Mouse (Mus musculus): ENCODE results near the gene Pgm5. TPM values are rescaled to one million over a fixed set of nuclear protein-coding genes. Genes with fewer than 3 reads are reported as not detected.

Pgm5 gene
- polyA plus RNA-seq, 1 experiment from 2014 or later = 7.8 TPM

DNA sequence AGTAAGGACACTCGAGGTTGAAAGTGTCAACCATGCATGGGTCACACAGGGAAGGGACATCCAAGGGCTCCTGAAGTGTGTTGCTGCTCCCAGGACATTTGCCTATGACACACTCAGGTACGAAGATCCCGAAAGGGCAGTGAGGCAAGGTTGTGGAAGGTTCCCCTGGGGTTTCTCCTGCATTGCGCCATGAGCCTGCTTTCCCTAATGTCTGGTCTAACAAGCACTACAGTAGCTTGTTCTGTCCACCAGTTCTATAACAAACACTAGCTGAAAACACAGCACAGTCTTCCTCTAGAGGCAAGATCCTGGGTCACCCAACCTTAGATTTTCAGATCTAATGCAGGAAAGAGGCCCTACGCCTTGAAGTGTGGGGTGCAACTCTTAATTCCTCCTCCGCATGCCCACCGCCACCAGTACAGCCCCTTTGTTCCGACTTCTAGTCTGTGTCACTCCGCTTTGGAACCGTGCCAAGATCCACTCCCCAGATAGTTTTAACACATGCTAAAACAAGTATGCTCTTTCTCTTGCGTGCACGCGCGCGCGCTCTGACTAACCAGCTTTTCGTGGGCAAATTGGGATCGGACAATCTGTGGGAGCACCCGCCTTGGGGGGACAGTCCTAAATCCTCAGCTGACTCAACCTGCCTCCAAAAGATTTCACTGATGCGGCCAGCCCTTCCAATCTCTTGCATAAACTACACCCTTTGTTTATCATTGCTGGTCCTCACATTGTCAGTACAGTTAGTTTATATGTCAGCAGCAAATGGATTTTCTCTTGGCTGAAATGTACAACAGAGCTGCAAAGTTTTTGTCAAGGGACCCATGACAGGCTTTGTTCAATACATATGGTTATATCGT lies 10.0 kb downstream of the Pgm5 start:
- no peak for ATAC-seq (ENCODE audit: insufficient number of reproducible peaks, insufficient read depth, low FRiP score, low read depth)
- 63% methylated on average over 21 of the region's 21 CpGs for WGBS
- H3K4me3 ChIP-seq (ENCODE audit: control insufficient read depth in 1 of 2, insufficient read depth in 1 of 2, low read depth in 1 of 2, low read length in 2 of 2) = no peak overlapping the region
- peak overlapping the region; percentile 14; the same call in 1 of the 2 replicates for H3K4me2 ChIP-seq (ENCODE audit: low read length)
- H3K27ac ChIP-seq (replicated peaks in 1 of 2; ENCODE audit: control insufficient read depth in 1 of 2, insufficient read depth in 1 of 2, low read depth in 2 of 2, low read length in 2 of 2) = peak overlapping the region; percentile 34 to 35
- H3K27me3 ChIP-seq (ENCODE audit: control insufficient read depth, insufficient read depth, low read length) = no peaks in the 10 kb centered on the region
- H3K4me1 ChIP-seq (ENCODE audit: control insufficient read depth in 2 of 2, insufficient read depth in 2 of 2, low read length in 2 of 2) = peaks cover 22 to 47% of the 10 kb centered on the region in 2 experiments
- H3K36me3 ChIP-seq (ENCODE audit: control insufficient read depth, insufficient read depth, low read length) = peaks cover 5% of the 10 kb centered on the region; the same call in 1 of the 2 replicates
- H3K9me3 ChIP-seq (ENCODE audit: control insufficient read depth, low read length) = no peaks in the 10 kb centered on the region
- H3K9ac ChIP-seq (ENCODE audit: low read length) = no peak overlapping the region

DNA sequence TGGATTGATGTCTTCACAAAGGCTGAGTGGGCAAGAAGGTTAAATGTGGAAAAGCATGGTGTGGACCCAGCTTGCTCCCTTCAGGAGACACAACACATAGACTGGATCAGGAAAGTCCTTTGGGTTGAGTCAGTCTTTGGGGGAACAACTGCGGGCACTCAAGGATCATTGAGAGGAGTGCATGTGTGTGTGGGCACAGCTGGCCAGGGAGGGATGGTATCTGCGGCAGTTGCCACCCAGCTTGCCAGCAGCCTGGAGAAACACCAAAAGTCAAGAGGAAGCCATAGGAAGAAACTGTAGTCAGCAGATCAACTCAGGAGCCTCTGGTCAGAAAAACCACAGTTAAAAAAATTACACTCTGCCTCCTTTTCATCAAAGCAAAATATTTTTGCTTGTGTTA lies 12.8 kb downstream of the Pgm5 start:
- Histone ChIP-seq H3K4me2 (ENCODE audit: low read length) (no peak overlapping the region), H3K27me3 (ENCODE audit: control insufficient read depth, insufficient read depth, low read length) (no peaks in the 10 kb centered on the region), H3K36me3 (ENCODE audit: control insufficient read depth, insufficient read depth, low read length) (peaks cover 5% of the 10 kb centered on the region; the same call in 1 of the 2 replicates), H3K27ac (replicated peaks in 1 of 2; ENCODE audit: control insufficient read depth in 1 of 2, insufficient read depth in 1 of 2, low read depth in 2 of 2, low read length in 2 of 2) (no peak overlapping the region), H3K9me3 (ENCODE audit: control insufficient read depth, low read length) (no peaks in the 10 kb centered on the region), H3K9ac (ENCODE audit: low read length) (no peak overlapping the region), H3K4me3 (ENCODE audit: control insufficient read depth in 1 of 2, insufficient read depth in 1 of 2, low read depth in 1 of 2, low read length in 2 of 2) (no peak overlapping the region), H3K4me1 (ENCODE audit: control insufficient read depth in 2 of 2, insufficient read depth in 2 of 2, low read length in 2 of 2) (peaks cover 26 to 52% of the 10 kb centered on the region in 2 experiments)
- no peak for ATAC-seq (ENCODE audit: insufficient number of reproducible peaks, insufficient read depth, low FRiP score, low read depth)
- 80% methylated on average over 2 of the region's 2 CpGs for WGBS

DNA sequence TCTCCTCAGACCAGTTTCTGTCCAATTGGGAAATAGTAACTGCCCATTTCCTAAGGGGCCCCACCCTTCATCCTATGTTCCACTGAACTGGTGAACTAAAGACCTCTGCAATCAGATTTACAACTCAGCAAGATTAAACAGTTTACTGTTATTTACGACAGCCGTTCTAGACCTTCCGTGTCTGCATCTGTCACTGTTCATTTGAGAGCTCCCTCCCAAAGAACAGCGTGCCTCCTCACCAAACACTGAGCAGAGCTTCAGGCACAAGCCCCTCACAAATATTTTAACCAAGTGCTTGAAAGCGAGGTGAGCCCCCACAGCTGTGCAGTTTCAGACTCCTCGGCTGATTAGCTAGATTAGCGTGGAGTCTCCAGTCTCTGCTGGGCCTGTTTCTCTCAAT lies 13.3 kb downstream of the Pgm5 start:
- H3K4me2 ChIP-seq (ENCODE audit: low read length) = no peak overlapping the region
- H3K27me3 ChIP-seq (ENCODE audit: control insufficient read depth, insufficient read depth, low read length) = no peaks in the 10 kb centered on the region
- H3K4me1 ChIP-seq (ENCODE audit: control insufficient read depth in 2 of 2, insufficient read depth in 2 of 2, low read length in 2 of 2) = peaks cover 26 to 47% of the 10 kb centered on the region in 2 experiments
- no peak overlapping the region for H3K9ac ChIP-seq (ENCODE audit: low read length)
- 47% methylated on average over 7 of the region's 7 CpGs for WGBS
- ATAC-seq (ENCODE audit: insufficient number of reproducible peaks, insufficient read depth, low FRiP score, low read depth) = no peak
- H3K27ac ChIP-seq (replicated peaks in 1 of 2; ENCODE audit: control insufficient read depth in 1 of 2, insufficient read depth in 1 of 2, low read depth in 2 of 2, low read length in 2 of 2) = no peak overlapping the region
- peaks cover 5% of the 10 kb centered on the region; the same call in 1 of the 2 replicates for H3K36me3 ChIP-seq (ENCODE audit: control insufficient read depth, insufficient read depth, low read length)
- no peak overlapping the region for H3K4me3 ChIP-seq (ENCODE audit: control insufficient read depth in 1 of 2, insufficient read depth in 1 of 2, low read depth in 1 of 2, low read length in 2 of 2)
- no peaks in the 10 kb centered on the region for H3K9me3 ChIP-seq (ENCODE audit: control insufficient read depth, low read length)

DNA sequence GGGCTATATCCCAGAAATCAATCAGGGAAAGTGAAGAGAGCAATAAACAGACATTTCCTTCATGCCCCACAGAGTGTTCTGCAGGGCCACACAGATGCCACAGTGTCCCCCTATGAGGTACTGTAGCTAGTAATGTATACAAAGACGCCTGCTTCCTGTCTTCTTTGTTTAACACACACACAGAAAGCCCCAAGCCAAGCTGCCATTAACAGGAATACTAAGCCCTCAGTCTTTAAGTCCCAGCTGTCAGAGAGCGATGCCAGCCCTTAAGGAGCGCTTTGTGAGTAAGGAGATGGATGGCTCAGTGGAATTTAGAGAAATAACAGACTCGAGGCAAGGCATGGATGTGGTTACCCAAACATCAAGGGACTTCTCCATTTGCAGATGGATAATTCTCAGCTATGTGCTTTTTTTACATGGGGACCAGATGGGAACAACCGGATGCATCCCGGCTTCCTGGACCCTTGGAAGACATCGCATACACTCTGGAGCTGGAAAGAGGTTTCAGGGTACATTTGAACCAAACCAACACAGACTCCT lies 16.6 kb downstream of the Pgm5 start:
- no peaks in the 10 kb centered on the region for H3K27me3 ChIP-seq (ENCODE audit: control insufficient read depth, insufficient read depth, low read length)
- no peak overlapping the region for H3K27ac ChIP-seq (replicated peaks in 1 of 2; ENCODE audit: control insufficient read depth in 1 of 2, insufficient read depth in 1 of 2, low read depth in 2 of 2, low read length in 2 of 2)
- H3K9me3 ChIP-seq (ENCODE audit: control insufficient read depth, low read length) = no peaks in the 10 kb centered on the region
- H3K4me1 ChIP-seq (ENCODE audit: control insufficient read depth in 2 of 2, insufficient read depth in 2 of 2, low read length in 2 of 2) = peaks cover 16 to 24% of the 10 kb centered on the region in 2 experiments
- peaks cover 5% of the 10 kb centered on the region; the same call in 1 of the 2 replicates for H3K36me3 ChIP-seq (ENCODE audit: control insufficient read depth, insufficient read depth, low read length)
- no peak overlapping the region for H3K9ac ChIP-seq (ENCODE audit: low read length)
- H3K4me3 ChIP-seq (ENCODE audit: control insufficient read depth in 1 of 2, insufficient read depth in 1 of 2, low read depth in 1 of 2, low read length in 2 of 2) = no peak overlapping the region
- H3K4me2 ChIP-seq (ENCODE audit: low read length) = no peak overlapping the region
- ATAC-seq (ENCODE audit: insufficient number of reproducible peaks, insufficient read depth, low FRiP score, low read depth) = no peak
- whole genome bisulfite sequencing = 67% methylated on average over 7 of the region's 7 CpGs

DNA sequence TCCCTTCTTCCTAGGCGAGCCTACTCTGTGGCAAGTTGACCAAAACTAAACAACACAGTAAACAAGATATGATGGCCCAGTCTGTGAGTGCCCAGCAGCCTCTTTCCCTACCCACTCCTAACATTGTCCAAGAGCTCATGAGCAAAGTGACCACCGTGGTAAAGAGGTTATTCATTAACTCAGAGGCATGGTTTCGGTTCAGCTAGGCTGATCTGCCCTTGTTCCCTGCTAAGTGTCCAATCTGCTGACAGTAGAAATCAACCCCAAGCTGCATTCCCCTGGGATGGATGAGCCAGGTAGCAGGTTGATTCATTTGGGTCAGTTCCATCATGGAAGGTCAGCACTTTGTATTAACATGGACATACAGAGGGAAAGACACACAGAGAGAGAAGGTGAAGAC lies 19.6 kb downstream of the Pgm5 start:
- 87% methylated on average over 3 of the region's 3 CpGs for WGBS
- Histone ChIP-seq H3K4me1 (ENCODE audit: control insufficient read depth in 2 of 2, insufficient read depth in 2 of 2, low read length in 2 of 2) (peaks cover 7 to 15% of the 10 kb centered on the region in 2 experiments; a peak in 3 of 4 replicates), H3K4me3 (ENCODE audit: control insufficient read depth in 1 of 2, insufficient read depth in 1 of 2, low read depth in 1 of 2, low read length in 2 of 2) (no peak overlapping the region), H3K9me3 (ENCODE audit: control insufficient read depth, low read length) (no peaks in the 10 kb centered on the region), H3K27me3 (ENCODE audit: control insufficient read depth, insufficient read depth, low read length) (no peaks in the 10 kb centered on the region), H3K27ac (replicated peaks in 1 of 2; ENCODE audit: control insufficient read depth in 1 of 2, insufficient read depth in 1 of 2, low read depth in 2 of 2, low read length in 2 of 2) (no peak overlapping the region), H3K9ac (ENCODE audit: low read length) (no peak overlapping the region), H3K36me3 (ENCODE audit: control insufficient read depth, insufficient read depth, low read length) (peaks cover 4% of the 10 kb centered on the region; the same call in 1 of the 2 replicates), H3K4me2 (ENCODE audit: low read length) (no peak overlapping the region)
- no peak for ATAC-seq (ENCODE audit: insufficient number of reproducible peaks, insufficient read depth, low FRiP score, low read depth)

DNA sequence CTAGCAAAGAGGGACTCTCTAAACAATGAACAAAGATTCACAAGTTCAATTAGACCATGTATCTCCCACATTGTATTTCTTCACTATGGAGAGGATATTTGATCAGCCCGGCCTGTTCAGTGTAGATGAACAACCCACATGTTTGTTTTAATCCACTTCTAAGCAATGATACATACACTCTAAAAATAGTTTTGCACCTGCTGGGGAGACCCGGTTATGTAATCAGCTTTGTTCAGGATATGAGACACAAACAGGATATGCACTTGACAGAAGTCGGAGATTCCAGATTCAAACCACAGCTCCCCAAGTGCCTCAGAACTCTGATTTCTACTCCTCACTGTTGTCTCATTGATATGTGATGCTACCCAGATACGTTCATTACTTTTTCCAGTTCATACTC lies 37.1 kb downstream of the Pgm5 start:
- Histone ChIP-seq H3K9ac (ENCODE audit: low read length) (no peak overlapping the region), H3K27ac (replicated peaks in 1 of 2; ENCODE audit: control insufficient read depth in 1 of 2, insufficient read depth in 1 of 2, low read depth in 2 of 2, low read length in 2 of 2) (no peak overlapping the region), H3K4me3 (ENCODE audit: control insufficient read depth in 1 of 2, insufficient read depth in 1 of 2, low read depth in 1 of 2, low read length in 2 of 2) (no peak overlapping the region), H3K9me3 (ENCODE audit: control insufficient read depth, low read length) (no peaks in the 10 kb centered on the region), H3K4me1 (ENCODE audit: control insufficient read depth in 2 of 2, insufficient read depth in 2 of 2, low read length in 2 of 2) (peaks cover 0 to 5% of the 10 kb centered on the region in 2 experiments; a peak in 1 of 4 replicates), H3K4me2 (ENCODE audit: low read length) (no peak overlapping the region), H3K27me3 (ENCODE audit: control insufficient read depth, insufficient read depth, low read length) (no peaks in the 10 kb centered on the region), H3K36me3 (ENCODE audit: control insufficient read depth, insufficient read depth, low read length) (peaks cover 23% of the 10 kb centered on the region)
- no peak for ATAC-seq (ENCODE audit: insufficient number of reproducible peaks, insufficient read depth, low FRiP score, low read depth)
- WGBS = 50% methylated on average over 4 of the region's 4 CpGs

DNA sequence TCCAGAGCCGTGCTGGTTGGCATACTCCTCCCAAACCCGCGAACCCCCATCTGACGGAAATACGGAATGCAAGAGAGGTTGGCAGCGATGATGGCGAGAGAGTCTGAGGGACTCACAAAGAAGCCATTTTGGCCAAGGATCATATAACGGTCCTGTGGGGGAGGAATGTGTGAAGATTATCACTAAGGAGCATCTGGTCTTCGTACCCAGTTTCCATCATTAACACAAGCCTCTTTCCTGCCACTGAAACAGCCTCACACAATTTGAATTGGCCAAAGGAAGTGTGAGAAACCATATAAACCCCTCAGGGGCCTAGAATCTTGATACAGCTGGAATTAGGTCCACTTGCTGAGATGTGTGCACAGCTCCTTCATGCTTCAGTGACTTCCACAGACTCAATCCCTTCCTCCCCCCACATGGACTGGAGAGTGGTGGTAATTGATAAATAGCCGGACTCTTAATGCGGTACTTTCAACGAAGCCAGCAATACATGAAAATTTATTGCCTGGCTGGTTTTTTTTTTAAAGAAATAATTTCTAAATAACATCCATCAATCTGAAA lies 45.9 kb downstream of the Pgm5 start:
- Histone ChIP-seq H3K27me3 (ENCODE audit: control insufficient read depth, insufficient read depth, low read length) (no peaks in the 10 kb centered on the region), H3K9me3 (ENCODE audit: control insufficient read depth, low read length) (0 out of 2 replicates have a peak, but pooled peaks cover 5% of the 10 kb centered on the region), H3K36me3 (ENCODE audit: control insufficient read depth, insufficient read depth, low read length) (peaks cover 53% of the 10 kb centered on the region), H3K4me2 (ENCODE audit: low read length) (no peak overlapping the region), H3K4me3 (ENCODE audit: control insufficient read depth in 1 of 2, insufficient read depth in 1 of 2, low read depth in 1 of 2, low read length in 2 of 2) (no peak overlapping the region), H3K27ac (replicated peaks in 1 of 2; ENCODE audit: control insufficient read depth in 1 of 2, insufficient read depth in 1 of 2, low read depth in 2 of 2, low read length in 2 of 2) (no peak overlapping the region), H3K9ac (ENCODE audit: low read length) (no peak overlapping the region), H3K4me1 (ENCODE audit: control insufficient read depth in 2 of 2, insufficient read depth in 2 of 2, low read length in 2 of 2) (peaks cover 0 to 6% of the 10 kb centered on the region in 2 experiments; a peak in 2 of 4 replicates)
- ATAC-seq (ENCODE audit: insufficient number of reproducible peaks, insufficient read depth, low FRiP score, low read depth) = no peak
- 82% methylated on average over 12 of the region's 12 CpGs for WGBS

All from heart, embryonic 14.5 days (tissue).